Mouse (Mus musculus): Measurements from ENCODE around the gene Fbxl15.

- TF ChIP-seq POLR2A (IDR thresholded peaks at IDR 0.05; ENCODE audit: borderline replicate concordance, insufficient read depth, low read length): no peak
- no peak for TF ChIP-seq CTCF (IDR thresholded peaks at IDR 0.05; ENCODE audit: borderline replicate concordance, insufficient read depth, low read depth, low read length)
Measured at GRCm38 (mm10) chr19:46300294-46301045, 27.5 kb upstream of the Fbxl15 start.
